Mouse (Mus musculus): Measurements from ENCODE around the gene Tagap. TPM values are rescaled to one million over a fixed set of nuclear protein-coding genes. Genes with fewer than 3 reads are reported as not detected.
"Not testable (repeated sequence)": the region's sequence is repeated elsewhere in the genome, so short reads cannot be mapped to it uniquely, and the experiment has no call there.

Gene Tagap
- total and polyA plus RNA-seq, 3 experiments, result 14.2 to 20.9 (median 16.3) TPM

DNA sequence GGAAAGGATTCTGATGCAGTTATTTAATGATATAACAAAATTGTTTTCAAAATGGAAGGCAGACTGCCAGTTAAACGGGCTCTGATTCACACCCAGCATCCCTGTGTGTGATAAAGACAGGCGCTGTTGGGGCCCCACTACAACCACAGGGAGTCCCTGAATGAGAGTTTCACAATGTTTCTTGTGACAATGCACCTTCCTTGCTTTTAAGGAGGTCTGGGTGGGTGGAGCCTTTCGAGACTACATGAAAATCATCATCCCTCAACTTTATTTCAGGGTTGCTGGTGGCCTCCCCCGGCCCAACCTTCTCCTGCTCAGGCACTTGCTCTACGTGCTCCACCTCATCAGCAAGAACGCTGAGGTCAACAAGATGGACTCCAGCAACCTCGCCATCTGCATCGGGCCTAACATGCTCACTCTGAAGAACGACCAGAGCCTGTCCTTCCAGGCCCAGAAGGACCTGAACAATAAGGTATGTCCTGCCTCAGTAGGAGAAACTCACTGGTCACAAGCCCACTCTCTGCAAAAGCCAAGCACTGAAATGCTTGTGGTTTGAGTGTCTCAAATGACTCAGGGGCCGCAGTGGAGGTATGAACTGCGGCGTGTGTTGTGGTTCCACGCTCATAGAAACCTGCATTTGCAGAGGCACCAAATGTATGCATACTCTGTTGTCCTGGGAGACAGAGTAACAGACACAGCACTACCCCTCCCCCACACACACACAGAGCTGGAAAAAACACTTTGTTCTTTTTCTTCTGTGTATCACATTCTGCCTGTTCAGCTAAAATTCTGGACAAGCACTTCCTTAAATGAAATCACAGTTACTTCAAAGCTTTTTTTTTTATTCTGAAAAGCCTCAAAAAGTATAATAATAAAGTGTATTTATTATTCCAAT, 5.5 kb downstream of the Tagap start:
- dilution Hi-C loops (cut with MboI; ENCODE audit: extremely low pct_ligation_motif_present, extremely low pct_unique_long_range_greater_than_20kb, low sequenced_read_pairs), result no loop called here
- peaks cover 5 to 33% of the 10 kb centered on the region in 2 experiments; a peak in 3 of 4 replicates for H3K4me1 ChIP-seq (ENCODE audit: control insufficient read depth in 1 of 2, insufficient read depth in 2 of 2)
- no peak overlapping the region for H3K4me3 ChIP-seq (replicated peaks in 1 of 3; ENCODE audit: low read depth in 2 of 3, low read length in 2 of 3, poor library complexity in 1 of 3)
- no peak overlapping the region for H3K9ac ChIP-seq (ENCODE audit: insufficient read depth, low read depth)
- H3K27me3 ChIP-seq (replicated peaks), result no peaks in the 10 kb centered on the region
- DNase-seq (ENCODE audit: extremely low read depth), result no peak
- H3K36me3 ChIP-seq (replicated peaks in 1 of 2; ENCODE audit: control insufficient read depth in 1 of 2, insufficient read depth in 1 of 2, low read length in 1 of 2), result peaks cover 34 to 45% of the 10 kb centered on the region in 2 experiments
- peaks cover 2% of the 10 kb centered on the region for H3K79me2 ChIP-seq (replicated peaks; ENCODE audit: control insufficient read depth, extremely low read depth, insufficient read depth, poor library complexity, severe bottlenecking)
- TF ChIP-seq CHD2 (IDR thresholded peaks at IDR 0.05; ENCODE audit: low read length) (peak; percentile 29; the same call in 1 of the 2 replicates), E2F4 (IDR thresholded peaks at IDR 0.05; ENCODE audit: insufficient replicate concordance, low read depth, low read length) (no peak), MAFK (IDR thresholded peaks at IDR 0.05; ENCODE audit: insufficient replicate concordance, low read length) (peak; percentile 37; the same call in 1 of the 2 replicates)
- in situ Hi-C loops (cut with MboI; ENCODE audit: low pct_ligation_motif_present, low pct_unique_long_range_greater_than_20kb, low sequenced_read_pairs), result no loop called here
- H3K27ac ChIP-seq (ENCODE audit: insufficient read depth, low read depth), result no peak overlapping the region
- H3K9me3 ChIP-seq (replicated peaks; ENCODE audit: low read length), result no peaks in the 10 kb centered on the region
- no peak overlapping the region for H3K4me2 ChIP-seq (ENCODE audit: insufficient read depth, low read depth, poor library complexity, severe bottlenecking)

DNA sequence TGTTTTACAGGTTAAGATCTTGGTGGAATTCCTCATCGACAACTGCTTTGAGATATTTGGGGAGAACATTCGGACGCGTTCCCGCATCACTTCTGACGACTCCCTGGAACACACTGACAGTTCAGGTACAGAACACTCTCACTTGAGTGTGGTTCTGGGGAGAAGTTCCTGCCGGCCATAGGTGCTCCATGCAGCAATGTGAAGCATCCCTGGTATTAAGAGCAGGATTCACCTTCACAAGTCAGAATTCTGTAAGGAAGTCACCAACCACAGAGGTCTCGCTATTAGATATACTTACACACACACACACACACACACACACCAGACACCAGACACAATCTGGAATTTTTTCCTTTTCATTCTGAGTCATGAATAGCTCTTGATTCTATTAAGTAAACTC, 6.3 kb downstream of the Tagap start:
- H3K9me3 ChIP-seq (replicated peaks; ENCODE audit: low read length); H3K4me2 ChIP-seq (ENCODE audit: insufficient read depth, low read depth, poor library complexity, severe bottlenecking); H3K27ac ChIP-seq (ENCODE audit: insufficient read depth, low read depth); H3K79me2 ChIP-seq (replicated peaks; ENCODE audit: control insufficient read depth, extremely low read depth, insufficient read depth, poor library complexity, severe bottlenecking); in situ Hi-C loops (cut with MboI; ENCODE audit: low pct_ligation_motif_present, low pct_unique_long_range_greater_than_20kb, low sequenced_read_pairs); H3K4me3 ChIP-seq (replicated peaks in 1 of 3; ENCODE audit: low read depth in 2 of 3, low read length in 2 of 3, poor library complexity in 1 of 3); DNase-seq (ENCODE audit: extremely low read depth); dilution Hi-C loops (cut with MboI; ENCODE audit: extremely low pct_ligation_motif_present, extremely low pct_unique_long_range_greater_than_20kb, low sequenced_read_pairs); H3K27me3 ChIP-seq (replicated peaks); H3K9ac ChIP-seq (ENCODE audit: insufficient read depth, low read depth): not testable (repeated sequence)
- Histone ChIP-seq H3K4me1 (ENCODE audit: control insufficient read depth in 1 of 2, insufficient read depth in 2 of 2) (peaks cover 5 to 33% of the 10 kb centered on the region in 2 experiments; a peak in 3 of 4 replicates), H3K36me3 (replicated peaks in 1 of 2; ENCODE audit: control insufficient read depth in 1 of 2, insufficient read depth in 1 of 2, low read length in 1 of 2) (peaks cover 34 to 45% of the 10 kb centered on the region in 2 experiments)

DNA sequence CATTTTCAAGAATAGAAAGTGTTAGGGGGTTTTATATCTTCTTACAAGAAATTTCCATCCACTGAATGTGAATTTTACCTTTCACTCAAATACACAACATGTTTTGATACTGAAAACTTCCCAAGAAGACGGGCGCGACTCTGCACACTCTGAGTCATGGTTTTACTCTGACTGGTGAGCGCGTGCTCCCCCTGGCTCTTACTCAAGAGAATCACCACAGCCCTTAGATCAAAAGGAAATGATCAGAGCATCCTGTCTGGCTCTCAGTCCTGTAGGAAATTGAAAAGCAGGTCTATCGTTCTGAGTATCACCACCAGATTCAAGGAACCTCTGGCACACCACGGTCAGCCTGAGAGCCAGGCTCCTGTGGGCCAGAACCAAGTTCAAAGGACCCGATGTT, 13.8 kb downstream of the Tagap start:
- TF ChIP-seq IRF4 (IDR thresholded peaks at IDR 0.05; ENCODE audit: low read depth, low read length), result peak; percentile 78; the same call in 1 of the 2 replicates
- peak; percentile 41; the same call in 1 of the 2 replicates for TF ChIP-seq EP300 (IDR thresholded peaks at IDR 0.05; ENCODE audit: low read length)
- TF ChIP-seq ETS1 (conservative IDR thresholded peaks at IDR 0.05; ENCODE audit: low read depth, low read length), result peak; percentile 34
- no peak for TF ChIP-seq POLR2A (IDR thresholded peaks at IDR 0.05; ENCODE audit: low read depth, low read length)
- TF ChIP-seq ZMIZ1 (IDR thresholded peaks at IDR 0.05; ENCODE audit: low read depth, low read length), result no peak
- peak in 1 of 2 experiments; percentile 85; a peak in 2 of 4 replicates for TF ChIP-seq CTCF (conservative IDR thresholded peaks at IDR 0.05 in 1 of 2, IDR thresholded peaks at IDR 0.05 in 1 of 2; ENCODE audit: low read depth in 2 of 2, low read length in 2 of 2)
- TF ChIP-seq JUN (IDR thresholded peaks at IDR 0.05; ENCODE audit: insufficient read depth, low read depth, low read length), result peak; percentile 10
- TF ChIP-seq SMC3 (IDR thresholded peaks at IDR 0.05; ENCODE audit: low read depth, low read length), result peak; percentile 95
- TF ChIP-seq RAD21 (IDR thresholded peaks at IDR 0.05; ENCODE audit: low read depth, low read length), result peak; percentile 73
- peak; percentile 31; the same call in 1 of the 2 replicates for TF ChIP-seq MYC (IDR thresholded peaks at IDR 0.05; ENCODE audit: low read depth, low read length)
- TF ChIP-seq MAFK (IDR thresholded peaks at IDR 0.05; ENCODE audit: insufficient replicate concordance, low read length), result 0 out of 2 replicates have a peak, but pooled peaks have one; percentile 12
- TF ChIP-seq JUND (conservative IDR thresholded peaks at IDR 0.05; ENCODE audit: low read depth, low read length), result peak; percentile 31
- no peak for TF ChIP-seq ELF1 (IDR thresholded peaks at IDR 0.05; ENCODE audit: low read depth, low read length)
- TF ChIP-seq ZC3H11A (IDR thresholded peaks at IDR 0.05; ENCODE audit: low read depth, low read length), result peak; percentile 59
- TF ChIP-seq USF2 (conservative IDR thresholded peaks at IDR 0.05; ENCODE audit: low read depth, low read length), result no peak
- peak; percentile 34; the same call in 1 of the 2 replicates for TF ChIP-seq MEF2A (IDR thresholded peaks at IDR 0.05; ENCODE audit: borderline replicate concordance, low read depth, low read length)
- TF ChIP-seq NELFE (IDR thresholded peaks at IDR 0.05; ENCODE audit: low read depth, low read length), result no peak
- no peak for TF ChIP-seq USF1 (IDR thresholded peaks at IDR 0.05; ENCODE audit: low read depth, low read length)
- TF ChIP-seq BHLHE40 (IDR thresholded peaks at IDR 0.05; ENCODE audit: low read depth, low read length), result peak; percentile 73
- peak; percentile 50; the same call in 1 of the 2 replicates for TF ChIP-seq MAX (IDR thresholded peaks at IDR 0.05; ENCODE audit: low read length)
- 0 out of 2 replicates have a peak overlapping the region, but pooled peaks have one; percentile 22 for H3K4me2 ChIP-seq (ENCODE audit: insufficient read depth, low read depth, poor library complexity, severe bottlenecking)
- peak; percentile 73 for DNase-seq (ENCODE audit: extremely low read depth)
- dilution Hi-C loops (cut with MboI; ENCODE audit: extremely low pct_ligation_motif_present, extremely low pct_unique_long_range_greater_than_20kb, low sequenced_read_pairs) (no loop called here), in situ Hi-C loops (cut with MboI; ENCODE audit: low pct_ligation_motif_present, low pct_unique_long_range_greater_than_20kb, low sequenced_read_pairs) (no loop called here)
- no peak overlapping the region for H3K9ac ChIP-seq (ENCODE audit: insufficient read depth, low read depth)
- H3K9me3 ChIP-seq (replicated peaks; ENCODE audit: low read length), result no peaks in the 10 kb centered on the region
- H3K27ac ChIP-seq (ENCODE audit: insufficient read depth, low read depth), result no peak overlapping the region
- H3K4me1 ChIP-seq (ENCODE audit: control insufficient read depth in 1 of 2, insufficient read depth in 2 of 2), result peaks cover 0 to 8% of the 10 kb centered on the region in 2 experiments; a peak in 2 of 4 replicates
- no peak overlapping the region for H3K4me3 ChIP-seq (replicated peaks in 1 of 3; ENCODE audit: low read depth in 2 of 3, low read length in 2 of 3, poor library complexity in 1 of 3)
- no peaks in the 10 kb centered on the region for H3K27me3 ChIP-seq (replicated peaks)
- 0 out of 2 replicates have a peak, but pooled peaks cover 1% of the 10 kb centered on the region for H3K79me2 ChIP-seq (replicated peaks; ENCODE audit: control insufficient read depth, extremely low read depth, insufficient read depth, poor library complexity, severe bottlenecking)
- no peaks in the 10 kb centered on the region for H3K36me3 ChIP-seq (replicated peaks in 1 of 2; ENCODE audit: control insufficient read depth in 1 of 2, insufficient read depth in 1 of 2, low read length in 1 of 2)
